Mouse (Mus musculus): Measurements from ENCODE around the gene Ms4a15. TPM values are rescaled to one million over a fixed set of nuclear protein-coding genes. Genes with fewer than 3 reads are reported as not detected.

The Ms4a15 gene
- polyA plus RNA-seq, 1 experiment from 2014 or later = not detected

Other genes starting within 250 kb of the Ms4a15 start
- 141 and 145 TPM in 2 replicates for gene Cd6, start 163.2 kb downstream of the Ms4a15 start, polyA plus RNA-seq (2015; fragmentation: Nextera tagmentation; extraction: Ambion mirVana)
- gene Slc15a3, start 153.5 kb downstream of the Ms4a15 start, polyA plus RNA-seq (2015; fragmentation: Nextera tagmentation; extraction: Ambion mirVana) = 2.4 and 3.3 TPM in 2 replicates
- 3.6 and 4.2 TPM in 2 replicates for gene Tmem132a, start 123.3 kb downstream of the Ms4a15 start, polyA plus RNA-seq (2015; fragmentation: Nextera tagmentation; extraction: Ambion mirVana)
- gene Tmem109, start 111.2 kb downstream of the Ms4a15 start, polyA plus RNA-seq (2015; fragmentation: Nextera tagmentation; extraction: Ambion mirVana) = 35.2 and 41.6 TPM in 2 replicates
- 31.6 and 34.9 TPM in 2 replicates for gene Prpf19, start 98.0 kb downstream of the Ms4a15 start, polyA plus RNA-seq (2015; fragmentation: Nextera tagmentation; extraction: Ambion mirVana)
- gene Zp1, start 72.6 kb downstream of the Ms4a15 start, polyA plus RNA-seq (2015; fragmentation: Nextera tagmentation; extraction: Ambion mirVana) = 0.82 and 1.2 TPM in 2 replicates
- gene Ptgdr2, start 56.1 kb downstream of the Ms4a15 start, polyA plus RNA-seq (2015; fragmentation: Nextera tagmentation; extraction: Ambion mirVana) = 0.27 and 0.39 TPM in 2 replicates
- 23.4 and 25.1 TPM in 2 replicates for gene Ccdc86, start 44.0 kb downstream of the Ms4a15 start, polyA plus RNA-seq (2015; fragmentation: Nextera tagmentation; extraction: Ambion mirVana)
- gene Ms4a10, start 18.6 kb downstream of the Ms4a15 start, polyA plus RNA-seq (2015; fragmentation: Nextera tagmentation; extraction: Ambion mirVana) = 0.30 and 0.64 TPM in 2 replicates
- gene Ms4a18, start 24.8 kb upstream of the Ms4a15 start, polyA plus RNA-seq (2015; fragmentation: Nextera tagmentation; extraction: Ambion mirVana) = 0.14 TPM in 1 of 2 replicates, not detected in the other
- gene Ms4a8a, start 87.9 kb upstream of the Ms4a15 start, polyA plus RNA-seq (2015; fragmentation: Nextera tagmentation; extraction: Ambion mirVana) = 0.19 and 0.38 TPM in 2 replicates
- gene 1700017D01Rik, start 137.6 kb upstream of the Ms4a15 start, polyA plus RNA-seq (2015; fragmentation: Nextera tagmentation; extraction: Ambion mirVana) = not detected in 2 replicates
- not detected in 2 replicates for gene 1700025F22Rik, start 172.1 kb upstream of the Ms4a15 start, polyA plus RNA-seq (2015; fragmentation: Nextera tagmentation; extraction: Ambion mirVana)
- not detected in 2 replicates for gene Ms4a13, start 203.5 kb upstream of the Ms4a15 start, polyA plus RNA-seq (2015; fragmentation: Nextera tagmentation; extraction: Ambion mirVana)
- gene Ms4a12, start 239.2 kb upstream of the Ms4a15 start, polyA plus RNA-seq (2015; fragmentation: Nextera tagmentation; extraction: Ambion mirVana) = not detected in 2 replicates

Measured in thymus, postnatal 0 days (tissue).